Mouse (Mus musculus): ENCODE data around the gene Pknox1.
"Not testable (repeated sequence)": the region's sequence is repeated elsewhere in the genome, so short reads cannot be mapped to it uniquely, and the experiment has no call there.

Gene Pknox1

DNA sequence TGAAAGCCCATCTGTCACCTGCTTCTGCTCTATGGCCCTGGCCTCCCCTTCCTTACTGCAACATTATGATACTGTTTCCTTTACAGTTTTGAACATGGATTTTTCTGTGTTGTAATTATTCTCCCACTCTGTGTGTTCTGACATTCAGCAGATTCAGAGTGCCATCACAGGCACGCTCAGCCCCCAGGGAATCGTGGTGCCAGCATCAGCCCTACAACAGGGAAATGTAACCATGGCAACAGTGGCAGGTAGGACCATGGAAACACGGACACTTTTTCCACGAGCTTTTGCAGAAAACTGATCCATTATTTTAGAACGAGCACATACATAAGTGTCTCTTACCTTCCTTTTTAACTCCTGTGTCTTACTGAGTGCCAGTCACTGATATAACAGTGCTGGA lies 30.5 kb downstream of the Pknox1 start:
- no peak for DNase-seq (ENCODE audit: low read depth, low spot score)

- DNase-seq (ENCODE audit: low read depth, low spot score) = no peak
Measured at GRCm38 (mm10) chr17:31597957-31598356, 33.4 kb downstream of the Pknox1 start.

DNA sequence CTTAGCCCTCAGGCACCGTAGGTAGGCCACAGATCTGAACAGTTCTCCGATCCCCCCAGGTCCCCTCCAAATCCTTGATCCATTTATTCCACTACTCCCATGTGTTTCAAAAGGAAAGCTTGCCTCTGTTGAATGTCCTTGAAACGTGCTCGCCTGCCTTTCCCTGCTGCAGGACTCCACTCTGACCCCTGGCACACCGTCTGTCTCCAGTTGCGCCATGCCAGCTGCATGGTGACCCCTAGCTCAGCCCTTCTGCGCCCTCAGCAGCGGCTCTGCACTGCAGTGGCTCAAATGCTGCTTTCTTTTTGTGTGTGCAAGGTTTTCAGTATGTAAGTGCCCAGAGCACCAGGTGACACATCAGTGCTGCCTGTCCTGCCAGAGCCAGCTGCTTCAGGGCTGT lies 34.1 kb downstream of the Pknox1 start:
- no peak for DNase-seq (ENCODE audit: low read depth, low spot score)

GRCm38 (mm10) chr17:31606424-31606823 lies 41.9 kb downstream of the Pknox1 start:
- no peak for DNase-seq (ENCODE audit: low read depth, low spot score)

DNA sequence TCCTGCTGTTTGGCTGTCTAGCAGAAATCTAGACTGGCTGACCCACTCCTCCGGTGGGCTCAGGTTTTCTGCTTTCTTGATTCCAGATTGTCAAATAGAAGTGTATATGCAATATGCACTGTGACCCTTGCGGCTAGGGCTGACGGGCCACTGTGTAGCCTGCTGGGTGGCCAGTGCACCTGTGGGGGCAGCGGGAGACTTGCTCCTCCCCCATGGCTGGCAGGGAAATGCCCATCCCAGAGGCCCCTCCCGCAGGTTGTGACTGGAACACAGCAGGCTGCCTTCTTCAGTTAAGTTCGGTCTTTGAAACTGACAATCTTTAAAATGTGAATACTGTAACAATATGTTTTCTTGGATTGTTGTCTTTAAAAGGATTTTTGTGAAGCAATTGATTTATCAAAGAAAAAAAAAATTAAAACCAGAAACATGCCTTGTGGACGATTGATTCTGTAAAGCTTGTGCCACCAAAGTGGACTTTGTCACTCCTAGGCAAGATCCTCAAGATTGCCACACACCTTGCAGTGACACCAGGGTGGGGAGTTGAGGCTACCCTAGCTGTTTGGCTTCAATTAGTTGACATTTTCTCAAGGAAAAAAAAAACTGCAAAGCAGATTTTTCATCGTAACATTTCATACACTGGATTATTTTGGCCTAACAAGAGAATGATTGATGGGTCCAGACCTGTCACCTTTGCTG lies 42.9 kb downstream of the Pknox1 start:
- DNase-seq (ENCODE audit: low read depth, low spot score) = no peak

- DNase-seq (ENCODE audit: low read depth, low spot score) = not testable (repeated sequence)
Measured at GRCm38 (mm10) chr17:31609173-31609572, 44.6 kb downstream of the Pknox1 start.

DNA sequence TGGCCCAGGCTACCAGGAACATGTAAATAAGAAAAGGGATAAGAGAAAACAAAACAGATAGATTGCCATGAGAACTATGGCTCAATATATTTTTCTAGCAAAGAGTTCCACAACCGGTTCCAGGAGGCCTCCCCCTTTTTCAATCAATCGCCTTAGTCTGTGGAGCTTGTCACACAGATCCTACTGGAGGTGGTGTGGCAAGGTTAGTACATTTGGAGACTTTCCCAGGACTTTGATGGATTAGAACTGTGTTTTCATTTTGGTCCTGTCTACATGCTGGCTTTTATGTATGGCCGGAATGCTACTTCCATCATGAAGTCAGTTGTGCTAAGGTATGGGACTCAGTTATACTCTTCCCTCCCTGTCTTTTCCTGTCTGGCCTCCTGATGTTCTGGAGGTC lies 45.4 kb downstream of the Pknox1 start:
- no peak for DNase-seq (ENCODE audit: low read depth, low spot score)

- DNase-seq (ENCODE audit: low read depth, low spot score) = no peak
Measured at GRCm38 (mm10) chr17:31613086-31613755, 48.7 kb downstream of the Pknox1 start.

GRCm38 (mm10) chr17:31623101-31623500 lies 58.6 kb downstream of the Pknox1 start:
- no peak for DNase-seq (ENCODE audit: low read depth, low spot score)

GRCm38 (mm10) chr17:31627961-31628360 lies 63.4 kb downstream of the Pknox1 start:
- DNase-seq (ENCODE audit: low read depth, low spot score) = no peak

GRCm38 (mm10) chr17:31631081-31631800 lies 66.7 kb downstream of the Pknox1 start:
- no peak for DNase-seq (ENCODE audit: low read depth, low spot score)

DNA sequence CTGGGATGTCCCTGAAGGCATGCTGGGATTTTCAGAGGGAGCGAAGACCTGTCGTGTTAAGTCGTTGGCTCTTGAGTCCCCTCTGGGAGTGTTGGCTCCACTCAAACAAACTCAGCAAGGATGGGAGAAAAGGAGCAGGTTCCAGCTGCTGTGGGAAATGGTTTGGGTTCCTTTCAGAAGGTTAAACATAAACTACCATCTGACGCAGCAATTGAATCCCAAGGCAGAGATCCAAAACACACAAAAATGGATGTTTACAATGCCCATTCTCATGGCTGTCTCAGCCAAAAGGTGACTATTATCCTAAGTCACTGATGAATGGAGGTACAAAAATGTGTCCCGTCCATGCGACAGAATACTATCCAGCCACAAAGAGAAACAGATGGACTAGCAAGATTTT lies 68.5 kb downstream of the Pknox1 start:
- DNase-seq (ENCODE audit: low read depth, low spot score) = no peak

- no peak for DNase-seq (ENCODE audit: low read depth, low spot score)
Measured at GRCm38 (mm10) chr17:31634896-31635295, 70.4 kb downstream of the Pknox1 start.

- no peak for DNase-seq (ENCODE audit: low read depth, low spot score)
Measured at GRCm38 (mm10) chr17:31635781-31636180, 71.2 kb downstream of the Pknox1 start.

- DNase-seq (ENCODE audit: low read depth, low spot score) = no peak
Measured at GRCm38 (mm10) chr17:31636277-31636941, 71.9 kb downstream of the Pknox1 start.

DNA sequence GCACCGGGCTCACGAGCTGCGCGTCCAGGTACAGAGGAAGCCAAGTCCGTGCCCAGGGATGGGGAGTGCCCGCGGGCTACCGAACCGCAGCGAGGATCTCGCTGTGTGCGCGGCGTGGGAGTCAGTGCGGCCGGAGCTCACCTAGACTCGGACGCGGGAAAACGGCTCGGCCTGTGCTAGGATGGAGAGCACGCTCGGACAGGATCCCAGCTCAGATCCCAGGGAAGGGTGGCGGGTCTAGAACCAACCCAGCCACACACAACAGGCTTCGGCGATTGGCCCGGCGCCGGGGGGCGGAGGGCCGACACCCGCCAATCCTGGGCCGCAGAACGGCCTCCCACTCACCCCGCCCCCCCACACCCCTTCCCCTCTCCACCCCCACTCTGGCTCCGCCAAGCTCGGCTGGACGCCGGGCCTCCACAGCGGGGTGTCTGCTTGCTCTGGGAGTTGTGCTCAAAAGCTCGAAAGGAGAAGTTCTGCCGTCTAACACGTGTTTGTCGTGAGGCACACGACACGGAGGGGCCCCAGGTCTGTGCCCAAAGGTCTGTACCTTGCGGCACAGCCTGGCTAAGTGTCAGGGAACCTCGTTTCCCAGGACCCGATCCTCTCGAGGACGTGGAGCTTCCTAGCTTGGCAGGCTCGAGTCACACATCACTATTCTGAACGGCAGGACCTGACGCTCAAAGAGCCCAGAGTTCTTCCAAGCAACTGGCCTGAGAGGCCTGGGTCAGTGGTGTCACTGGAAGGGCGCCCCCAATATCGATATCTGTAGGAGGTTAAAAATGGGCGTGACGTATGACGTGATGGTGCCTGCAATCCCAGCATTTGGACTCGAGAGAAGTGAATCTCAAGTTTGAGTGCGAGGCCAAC lies 72.6 kb downstream of the Pknox1 start, which contains the start of gene Cbs:
Gene Cbs (minus strand): TSS at position 297 of the 870 bp plus-strand sequence.
- no peak for DNase-seq (ENCODE audit: low read depth, low spot score)

GRCm38 (mm10) chr17:31637866-31638570 lies 73.5 kb downstream of the Pknox1 start:
- DNase-seq (ENCODE audit: low read depth, low spot score) = no peak

DNA sequence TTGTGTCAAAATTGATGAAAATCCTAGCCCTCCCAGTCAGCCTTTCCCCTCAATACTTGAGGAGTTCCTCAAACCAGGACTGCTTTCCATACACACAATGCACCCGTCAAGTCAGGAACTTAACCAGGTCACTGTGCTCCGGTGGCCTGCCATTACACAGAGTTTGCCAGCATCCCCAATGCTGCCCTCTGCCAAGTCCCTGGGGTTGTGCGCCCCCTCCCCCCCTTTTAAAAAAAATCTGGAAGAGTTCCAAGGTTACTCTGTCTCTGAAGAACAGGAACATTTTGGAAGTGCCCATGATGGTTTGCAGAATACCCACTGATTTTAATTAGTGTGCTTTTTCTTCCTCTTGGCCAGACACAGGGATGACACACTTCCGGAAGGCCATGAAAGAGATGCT lies 75.1 kb downstream of the Pknox1 start:
- DNase-seq (ENCODE audit: low read depth, low spot score) = no peak

DNA sequence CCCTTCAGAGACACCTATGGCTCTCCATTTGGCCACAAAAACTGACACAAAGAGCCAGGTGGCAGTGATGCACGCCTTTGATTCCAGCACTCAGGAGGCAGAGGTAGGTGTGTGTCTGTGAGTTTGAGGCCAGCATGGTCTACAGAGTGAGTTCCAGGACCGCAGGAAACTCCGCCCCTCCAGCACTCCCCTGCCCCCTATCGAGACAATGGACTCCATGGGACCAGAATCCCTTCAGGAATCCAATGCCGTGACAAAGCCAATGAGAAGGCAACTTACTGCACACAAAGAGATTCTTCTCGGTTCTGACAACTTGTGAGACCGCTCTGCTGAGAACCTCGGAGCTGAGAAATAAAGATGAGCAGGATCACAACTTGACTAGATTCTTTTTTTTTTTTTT lies 77.8 kb downstream of the Pknox1 start:
- no peak for DNase-seq (ENCODE audit: low read depth, low spot score)

DNA sequence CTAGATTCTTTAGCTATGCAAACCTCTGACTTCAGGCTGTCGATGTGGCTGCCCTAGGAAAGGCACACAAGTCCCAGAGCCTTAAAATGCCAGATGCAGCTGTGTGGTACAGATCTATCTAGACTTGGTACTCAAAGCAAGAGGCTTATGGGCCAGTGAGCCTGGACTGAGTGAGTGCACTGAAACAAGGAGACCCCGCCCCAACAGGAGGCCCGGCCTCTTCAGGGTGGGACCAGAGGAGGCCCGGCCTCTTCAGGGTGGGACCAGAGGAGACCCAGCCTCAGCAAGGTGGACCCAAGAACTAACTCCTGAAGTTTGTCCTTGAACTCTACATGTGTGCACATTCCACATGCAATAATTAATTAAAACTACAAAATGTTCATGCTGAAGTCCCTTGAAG lies 78.4 kb downstream of the Pknox1 start:
- DNase-seq (ENCODE audit: low read depth, low spot score) = no peak
